Mouse (Mus musculus) forebrain, embryonic 12.5 days (tissue): ENCODE measurements around the gene Cks1b. TPM values are rescaled to one million over a fixed set of nuclear protein-coding genes. Genes with fewer than 3 reads are reported as not detected.
A peak's percentile ranks its signal among the peaks of the same experiment; 100 is the strongest.
"Not testable (repeated sequence)": the region's sequence is repeated elsewhere in the genome, so short reads cannot be mapped to it uniquely, and the experiment has no call there.

ENCODE experiments used
- ATAC-seq: fragments of 200-750 bp; cut with Nextera tagmentation; 2 replicates; pipeline ENCODE4 v1.8.0; 2017; ENCODE audit warnings: moderate TSS enrichment; ENCODE audit not compliant: low FRiP score
- H3K27ac ChIP-seq: fragments of 300-500 bp; sonication (generic); 2 replicates; pipeline ENCODE4 v1.5.1; 2016; ENCODE audit warnings: mild to moderate bottlenecking
- H3K27me3 ChIP-seq: fragments of 300-500 bp; sonication (generic); 2 replicates; pipeline ENCODE4 v1.6.1; 2016; ENCODE audit warnings: mild to moderate bottlenecking
- H3K36me3 ChIP-seq: fragments of 300-500 bp; sonication (generic); replicated peaks from 2 replicates; pipeline ENCODE4 v1.6.1; 2016; ENCODE audit warnings: mild to moderate bottlenecking
- H3K4me1 ChIP-seq: fragments of 300-500 bp; sonication (generic); 2 replicates; pipeline ENCODE4 v1.6.1; 2016
- H3K4me2 ChIP-seq: fragments of 300-500 bp; sonication (generic); 2 replicates; pipeline ENCODE4 v1.6.1; 2016; ENCODE audit warnings: mild to moderate bottlenecking, moderate library complexity
- H3K4me3 ChIP-seq: fragments of 300-500 bp; sonication (generic); replicated peaks from 2 replicates; pipeline ENCODE4 v1.5.1; 2016; ENCODE audit warnings: mild to moderate bottlenecking
- H3K9ac ChIP-seq: fragments of 300-500 bp; sonication (generic); 2 replicates; pipeline ENCODE4 v1.6.1; 2016; ENCODE audit warnings: mild to moderate bottlenecking
- H3K9me3 ChIP-seq: fragments of 300-500 bp; sonication (generic); 2 replicates; pipeline ENCODE4 v1.6.1; 2016
- WGBS: fragments of 180-500 bp; shearing (Covaris S2); methylation state at CpG from one replicate; pipeline ENCODE4 v1.1.7; 2016; 5-methylcytosine and 5-hydroxymethylcytosine counted together
- polyA plus RNA-seq: library from polyadenylated mRNA; unstranded; fragments of >200 nt; fragmentation: Nextera tagmentation; extraction: Ambion mirVana; gene quantifications from 2 replicates; pipeline ENCODE4 v1.2.1, GENCODE M21; 2016

The Cks1b gene
- polyA plus RNA-seq, 1 experiment from 2014 or later = 395 TPM

GRCm38 (mm10) chr3:89437269-89437668, 19.1 kb upstream of the Cks1b start:
- H3K4me2 ChIP-seq = peak overlapping the region; percentile 61

GRCm38 (mm10) chr3:89436176-89437113, 18.3 kb upstream of the Cks1b start, which contains the start of gene Pbxip1:
Pbxip1 (plus strand) TSS chr3:89436706.
- Histone ChIP-seq H3K36me3 (peaks cover 26% of the 10 kb centered on the region), H3K27ac (peak within 1 kb of the TSS; percentile 36; the same call in 1 of the 2 replicates), H3K9me3 (no peaks in the 10 kb centered on the region), H3K9ac (peak within 1 kb of the TSS; percentile 52), H3K4me2 (peak within 1 kb of the TSS; percentile 61), H3K27me3 (no peaks in the 10 kb centered on the region), H3K4me1 (peaks cover 31% of the 10 kb centered on the region), H3K4me3 (peak within 1 kb of the TSS; percentile 37)
- peak; percentile 72 for ATAC-seq
- 3% methylated on average over 16 of the region's 16 CpGs for WGBS

More at GRCm38 (mm10) chr3:89437269-89437668, 19.1 kb upstream of the Cks1b start:
- Histone ChIP-seq H3K27me3 (no peaks in the 10 kb centered on the region), H3K4me3 (peak overlapping the region; percentile 37), H3K36me3 (peaks cover 24% of the 10 kb centered on the region), H3K9me3 (no peaks in the 10 kb centered on the region), H3K9ac (peak overlapping the region; percentile 52), H3K27ac (no peak overlapping the region), H3K4me1 (peaks cover 27% of the 10 kb centered on the region)
- peak; percentile 8; the same call in 1 of the 2 replicates for ATAC-seq
- 27% methylated on average over 5 of the region's 5 CpGs for WGBS

GRCm38 (mm10) chr3:89435041-89435440, 16.9 kb upstream of the Cks1b start:
- WGBS = 61% methylated on average over 7 of the region's 7 CpGs
- Histone ChIP-seq H3K4me2 (no peak overlapping the region), H3K27ac (peak overlapping the region; percentile 68), H3K36me3 (peaks cover 26% of the 10 kb centered on the region), H3K9me3 (no peaks in the 10 kb centered on the region), H3K4me3 (no peak overlapping the region), H3K27me3 (no peaks in the 10 kb centered on the region), H3K4me1 (peaks cover 41% of the 10 kb centered on the region), H3K9ac (no peak overlapping the region)
- ATAC-seq = no peak

- H3K36me3 ChIP-seq = peaks cover 26% of the 10 kb centered on the region
- no peaks in the 10 kb centered on the region for H3K27me3 ChIP-seq
- no peak overlapping the region for H3K9ac ChIP-seq
- peaks cover 41% of the 10 kb centered on the region for H3K4me1 ChIP-seq
- no peak overlapping the region for H3K4me2 ChIP-seq
- no peak overlapping the region for H3K4me3 ChIP-seq
- 80% methylated on average over 11 of the region's 11 CpGs for WGBS
- peak overlapping the region; percentile 68 for H3K27ac ChIP-seq
- no peak for ATAC-seq
- no peaks in the 10 kb centered on the region for H3K9me3 ChIP-seq
These were observed 16.3 kb upstream of the Cks1b start for GRCm38 (mm10) chr3:89434532-89434931.

DNA sequence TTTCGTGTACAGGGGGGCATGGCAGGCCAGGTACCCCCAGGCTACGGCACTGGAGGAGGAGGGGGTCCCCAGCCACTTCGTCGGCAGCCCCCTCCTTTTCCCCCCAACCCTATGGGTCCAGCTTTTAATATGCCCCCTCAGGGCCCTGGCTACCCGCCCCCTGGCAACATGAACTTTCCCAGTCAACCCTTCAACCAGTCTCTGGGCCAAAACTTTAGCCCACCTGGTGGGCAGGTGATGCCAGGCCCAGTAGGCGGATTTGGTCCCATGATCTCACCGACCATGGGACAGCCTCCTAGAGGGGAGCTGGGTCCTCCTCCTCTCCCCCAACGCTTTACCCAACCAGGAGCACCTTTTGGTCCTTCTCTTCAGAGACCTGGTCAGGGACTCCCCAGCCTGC, 14.4 kb upstream of the Cks1b start:
- Histone ChIP-seq H3K9me3 (no peaks in the 10 kb centered on the region), H3K27me3 (no peaks in the 10 kb centered on the region), H3K36me3 (peaks cover 26% of the 10 kb centered on the region), H3K4me3 (no peak overlapping the region), H3K4me1 (peaks cover 41% of the 10 kb centered on the region), H3K4me2 (no peak overlapping the region), H3K27ac (no peak overlapping the region), H3K9ac (no peak overlapping the region)
- ATAC-seq = no peak
- WGBS = 97% methylated on average over 8 of the region's 8 CpGs

- 3% methylated on average over 64 of the region's 68 CpGs for WGBS
- Histone ChIP-seq H3K36me3 (peaks cover 37% of the 10 kb centered on the region), H3K4me2 (peak within 1 kb of the TSS; percentile 87), H3K9me3 (no peaks in the 10 kb centered on the region), H3K4me3 (peak within 1 kb of the TSS; percentile 97), H3K27me3 (no peaks in the 10 kb centered on the region), H3K9ac (peak within 1 kb of the TSS; percentile 99), H3K27ac (peak within 1 kb of the TSS; percentile 89), H3K4me1 (peaks cover 24% of the 10 kb centered on the region)
- ATAC-seq = peak; percentile 98
These were observed 12.3 kb upstream of the Cks1b start, which contains the start of gene Pygo2 for GRCm38 (mm10) chr3:89430171-89431159. Pygo2 (plus strand) TSS chr3:89430214.

DNA sequence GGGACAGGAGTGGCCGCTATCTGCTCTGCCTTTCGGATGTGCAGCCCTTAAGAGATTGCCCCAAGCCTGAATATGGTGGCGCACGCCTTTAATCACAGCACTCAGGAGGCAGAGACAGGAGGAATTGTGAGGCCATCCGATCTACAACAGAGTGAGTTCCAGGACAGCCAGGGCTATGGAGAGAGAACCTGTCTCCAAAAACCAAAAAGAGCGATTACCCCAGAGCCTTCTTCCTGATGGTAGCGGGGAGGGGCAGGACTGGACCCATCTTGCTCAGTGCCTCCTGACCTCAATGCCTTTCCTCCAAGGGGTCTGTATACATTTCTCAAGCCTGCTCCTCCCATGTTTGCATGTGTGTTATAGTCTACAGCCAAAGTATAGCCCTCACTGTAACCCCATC, 10.8 kb upstream of the Cks1b start:
- H3K4me1 ChIP-seq = peaks cover 14% of the 10 kb centered on the region
- H3K9ac ChIP-seq, H3K9me3 ChIP-seq, ATAC-seq, H3K4me3 ChIP-seq, H3K4me2 ChIP-seq, H3K27ac ChIP-seq, H3K27me3 ChIP-seq: not testable (repeated sequence)
- WGBS = 94% methylated on average over 7 of the region's 7 CpGs
- peaks cover 41% of the 10 kb centered on the region for H3K36me3 ChIP-seq

DNA sequence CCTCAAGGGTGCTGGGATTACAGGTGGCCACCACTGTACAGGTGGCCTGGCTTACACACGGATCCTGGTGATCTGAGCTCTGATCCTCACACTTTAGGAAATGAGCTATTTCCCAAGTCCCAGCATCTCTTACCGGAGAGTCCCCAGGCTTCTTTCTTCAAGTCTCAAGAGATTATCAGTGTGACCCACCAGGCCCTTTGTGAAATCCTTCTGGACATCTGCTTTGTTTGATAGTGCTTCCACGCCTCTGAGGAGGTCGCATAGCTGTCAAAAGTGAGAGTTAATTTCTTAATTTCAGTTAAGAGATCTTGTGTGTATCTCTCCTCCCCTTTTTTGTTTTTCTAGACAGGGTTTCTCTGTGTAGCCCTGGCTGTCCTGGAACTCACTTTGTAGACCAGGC, 7.7 kb upstream of the Cks1b start:
- WGBS = 89% methylated on average over 4 of the region's 4 CpGs
- peaks cover 29% of the 10 kb centered on the region for H3K4me1 ChIP-seq
- no peak overlapping the region for H3K4me2 ChIP-seq
- H3K4me3 ChIP-seq = no peak overlapping the region
- H3K9ac ChIP-seq = no peak overlapping the region
- H3K9me3 ChIP-seq = no peaks in the 10 kb centered on the region
- no peaks in the 10 kb centered on the region for H3K27me3 ChIP-seq
- peaks cover 24% of the 10 kb centered on the region for H3K36me3 ChIP-seq
- no peak for ATAC-seq
- no peak overlapping the region for H3K27ac ChIP-seq

DNA sequence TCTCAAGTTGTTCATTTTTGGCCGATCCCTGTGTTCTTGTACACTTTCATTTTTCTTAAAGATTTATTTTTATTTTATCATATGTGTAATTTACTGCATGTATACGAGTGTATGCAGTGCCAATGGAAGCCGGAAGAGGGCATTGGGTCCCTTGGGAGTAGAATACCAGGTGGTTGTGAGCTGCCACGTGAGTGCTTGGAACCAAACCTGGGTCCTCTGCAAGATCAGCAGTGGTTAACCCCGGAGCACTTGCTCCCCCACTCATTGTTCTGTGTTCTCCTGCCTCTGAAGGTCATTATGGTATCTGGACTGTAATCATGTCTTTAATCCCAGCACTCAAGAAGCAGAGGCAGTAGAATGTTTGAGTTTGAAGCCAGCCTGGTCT, 7.0 kb upstream of the Cks1b start:
- H3K4me2 ChIP-seq = no peak overlapping the region
- ATAC-seq = no peak
- no peaks in the 10 kb centered on the region for H3K27me3 ChIP-seq
- H3K4me3 ChIP-seq = no peak overlapping the region
- no peak overlapping the region for H3K27ac ChIP-seq
- 88% methylated on average over 5 of the region's 5 CpGs for WGBS
- H3K4me1 ChIP-seq = peaks cover 29% of the 10 kb centered on the region
- peaks cover 24% of the 10 kb centered on the region for H3K36me3 ChIP-seq
- no peak overlapping the region for H3K9ac ChIP-seq
- H3K9me3 ChIP-seq = no peaks in the 10 kb centered on the region

- 95% methylated on average over 5 of the region's 5 CpGs for WGBS
These were observed 6.4 kb upstream of the Cks1b start for GRCm38 (mm10) chr3:89424416-89425140.

DNA sequence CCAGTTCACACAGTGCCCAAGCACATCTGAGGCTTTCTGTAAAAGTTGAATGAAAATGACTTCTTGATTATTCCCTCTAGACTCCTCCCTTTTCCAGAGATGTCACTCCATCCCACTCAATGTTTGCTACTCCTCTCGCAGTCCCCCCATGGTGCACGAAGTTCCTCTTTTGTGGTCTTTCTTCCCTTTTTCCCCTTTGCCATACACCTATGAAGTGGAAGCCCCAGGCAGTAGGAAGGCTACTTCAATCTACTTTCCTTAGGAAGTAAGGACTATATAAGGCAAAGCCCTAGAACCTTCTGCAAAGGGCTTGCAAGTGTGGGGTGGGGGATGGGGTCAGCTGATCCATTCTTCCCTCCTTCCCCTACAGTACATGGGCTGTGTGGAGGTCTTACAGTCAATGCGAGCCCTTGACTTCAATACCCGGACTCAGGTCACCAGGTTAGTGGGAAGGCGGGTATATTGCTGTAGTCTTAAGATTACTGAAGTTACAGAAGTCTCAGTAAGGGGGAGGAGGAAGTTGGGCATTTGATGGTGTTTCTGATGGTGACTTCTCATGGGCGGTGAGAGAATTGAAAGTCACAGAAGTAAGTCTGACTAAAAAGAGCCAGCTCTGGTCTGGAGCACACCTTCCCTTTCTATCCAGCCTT, 4.5 kb upstream of the Cks1b start:
- H3K4me3 ChIP-seq = peak overlapping the region; percentile 37; the same call in 1 of the 2 replicates

More at GRCm38 (mm10) chr3:89424416-89425140, 6.4 kb upstream of the Cks1b start:
- Histone ChIP-seq H3K4me2 (no peak overlapping the region), H3K4me1 (peaks cover 34% of the 10 kb centered on the region), H3K27me3 (no peaks in the 10 kb centered on the region), H3K9ac (no peak overlapping the region), H3K27ac (no peak overlapping the region), H3K36me3 (peaks cover 24% of the 10 kb centered on the region), H3K4me3 (no peak overlapping the region), H3K9me3 (no peaks in the 10 kb centered on the region)
- no peak for ATAC-seq

More for the DNA sequence above, 4.5 kb upstream of the Cks1b start:
- peak overlapping the region; percentile 60; the same call in 1 of the 2 replicates for H3K4me2 ChIP-seq
- WGBS = 76% methylated on average over 6 of the region's 6 CpGs
- peaks cover 40% of the 10 kb centered on the region for H3K4me1 ChIP-seq
- H3K36me3 ChIP-seq = peaks cover 24% of the 10 kb centered on the region
- H3K27me3 ChIP-seq = no peaks in the 10 kb centered on the region
- no peaks in the 10 kb centered on the region for H3K9me3 ChIP-seq
- H3K9ac ChIP-seq = peak overlapping the region; percentile 65; the same call in 1 of the 2 replicates
- no peak overlapping the region for H3K27ac ChIP-seq
- ATAC-seq = no peak
